Mouse (Mus musculus): ENCODE data around the gene Bex6.

- TF ChIP-seq CTCF (IDR thresholded peaks at IDR 0.05; ENCODE audit: low read depth, low read length) (no peak), POLR2A (IDR thresholded peaks at IDR 0.05; ENCODE audit: borderline replicate concordance, low read depth, low read length) (no peak)
These were observed 6.4 kb downstream of the Bex6 start for GRCm38 (mm10) chr16:32186056-32186455.

Measured in bone marrow macrophage, adult 2 months (primary cell).